Mouse (Mus musculus) midbrain, embryonic 15.5 days (tissue): Measurements from ENCODE around the gene Gm20388. TPM values are rescaled to one million over a fixed set of nuclear protein-coding genes. Genes with fewer than 3 reads are reported as not detected.

ENCODE experiments used
- ATAC-seq: fragments of 200-750 bp; cut with Nextera tagmentation; replicated peaks from 2 replicates; pipeline ENCODE4 v1.8.0; 2017; ENCODE audit warnings: moderate TSS enrichment
- H3K27ac ChIP-seq: fragments of 300-500 bp; sonication (generic); 2 replicates; pipeline ENCODE4 v1.5.1; 2015; ENCODE audit warnings: mild to moderate bottlenecking, inconsistent platforms
- H3K27me3 ChIP-seq: fragments of 300-500 bp; sonication (generic); replicated peaks from 2 replicates; pipeline ENCODE4 v1.6.1; 2015; ENCODE audit warnings: inconsistent platforms
- H3K36me3 ChIP-seq: fragments of 300-500 bp; sonication (generic); replicated peaks from 2 replicates; pipeline ENCODE4 v1.6.1; 2015; ENCODE audit warnings: inconsistent platforms
- H3K4me1 ChIP-seq: fragments of 300-500 bp; sonication (generic); 2 replicates; pipeline ENCODE4 v1.6.1; 2015; ENCODE audit warnings: inconsistent platforms
- H3K4me2 ChIP-seq: fragments of 300-500 bp; sonication (generic); 2 replicates; pipeline ENCODE4 v1.6.1; 2015; ENCODE audit warnings: inconsistent platforms, mild to moderate bottlenecking, moderate library complexity
- H3K4me3 ChIP-seq: fragments of 300-500 bp; sonication (generic); 2 replicates; pipeline ENCODE4 v1.5.1; 2015; ENCODE audit warnings: mild to moderate bottlenecking, inconsistent platforms
- H3K9ac ChIP-seq: fragments of 300-500 bp; sonication (generic); 2 replicates; pipeline ENCODE4 v1.6.1; 2015; ENCODE audit warnings: mild to moderate bottlenecking, inconsistent platforms
- H3K9me3 ChIP-seq: fragments of 300-500 bp; sonication (generic); 2 replicates; pipeline ENCODE4 v1.6.1; 2016; ENCODE audit warnings: inconsistent platforms
- WGBS: fragments of 180-500 bp; shearing (Covaris S2); methylation state at CpG from one replicate; pipeline ENCODE4 v1.1.7; 2015; ENCODE audit warnings: mixed read lengths; 5-methylcytosine and 5-hydroxymethylcytosine counted together
- polyA plus RNA-seq: library from polyadenylated mRNA; unstranded; fragments of >200 nt; fragmentation: Nextera tagmentation; extraction: Ambion mirVana; gene quantifications from 2 replicates; pipeline ENCODE4 v1.2.1, GENCODE M21; 2015

Gene Gm20388
- polyA plus RNA-seq, 1 experiment from 2014 or later, result 5.6 TPM

DNA sequence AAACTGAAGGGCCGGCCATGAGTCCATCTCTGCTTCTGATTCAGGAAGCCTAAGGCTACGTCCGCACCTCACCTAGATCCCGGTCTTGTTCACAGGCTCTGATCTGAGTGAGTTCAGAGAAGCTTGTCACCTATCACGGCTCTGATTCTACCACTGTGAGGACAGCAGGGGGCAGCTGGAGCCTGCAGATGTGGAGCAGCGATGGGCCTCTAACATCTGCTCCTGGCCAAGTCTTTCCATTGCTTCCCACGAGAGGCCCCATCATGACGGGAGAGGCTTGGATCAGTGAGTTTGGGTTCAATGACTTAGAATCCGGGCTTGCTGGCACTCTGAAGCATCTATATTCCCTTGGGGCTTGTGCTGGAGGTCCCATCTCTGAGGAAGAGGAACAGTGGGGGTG lies 1963.4 kb downstream of the Gm20388 start:
- no peak overlapping the region for H3K4me3 ChIP-seq
- H3K9ac ChIP-seq, result no peak overlapping the region
- peaks cover 11% of the 10 kb centered on the region; the same call in 1 of the 2 replicates for H3K4me1 ChIP-seq
- no peak for ATAC-seq
- 63% methylated on average over 9 of the region's 9 CpGs for WGBS
- no peaks in the 10 kb centered on the region for H3K36me3 ChIP-seq
- H3K27ac ChIP-seq, result no peak overlapping the region
- H3K4me2 ChIP-seq, result no peak overlapping the region
- H3K27me3 ChIP-seq, result no peaks in the 10 kb centered on the region
- no peaks in the 10 kb centered on the region for H3K9me3 ChIP-seq

DNA sequence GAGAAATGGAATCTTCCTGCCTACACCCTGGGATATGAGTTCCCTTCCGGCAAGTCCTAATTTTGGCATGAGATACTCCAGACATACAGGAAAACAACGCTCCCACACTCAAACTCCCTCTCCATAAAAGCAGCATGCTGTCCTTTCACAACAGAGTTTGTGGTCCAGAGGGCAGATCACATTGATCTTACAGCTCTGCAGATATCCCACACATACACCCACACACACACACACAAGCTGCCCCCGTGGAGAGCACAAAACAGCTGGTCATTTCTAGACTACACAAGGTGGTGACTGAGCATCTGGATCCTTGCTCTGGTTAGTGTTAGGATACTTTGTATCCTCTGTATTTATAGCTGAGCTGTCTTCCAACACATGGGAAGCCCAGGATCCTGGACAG lies 1964.4 kb downstream of the Gm20388 start:
- 65% methylated on average over 3 of the region's 3 CpGs for WGBS
- Histone ChIP-seq H3K9me3 (no peaks in the 10 kb centered on the region), H3K27ac (no peak overlapping the region), H3K27me3 (no peaks in the 10 kb centered on the region), H3K9ac (no peak overlapping the region), H3K4me1 (peaks cover 11% of the 10 kb centered on the region; the same call in 1 of the 2 replicates), H3K36me3 (no peaks in the 10 kb centered on the region), H3K4me2 (no peak overlapping the region), H3K4me3 (no peak overlapping the region)
- ATAC-seq, result no peak

DNA sequence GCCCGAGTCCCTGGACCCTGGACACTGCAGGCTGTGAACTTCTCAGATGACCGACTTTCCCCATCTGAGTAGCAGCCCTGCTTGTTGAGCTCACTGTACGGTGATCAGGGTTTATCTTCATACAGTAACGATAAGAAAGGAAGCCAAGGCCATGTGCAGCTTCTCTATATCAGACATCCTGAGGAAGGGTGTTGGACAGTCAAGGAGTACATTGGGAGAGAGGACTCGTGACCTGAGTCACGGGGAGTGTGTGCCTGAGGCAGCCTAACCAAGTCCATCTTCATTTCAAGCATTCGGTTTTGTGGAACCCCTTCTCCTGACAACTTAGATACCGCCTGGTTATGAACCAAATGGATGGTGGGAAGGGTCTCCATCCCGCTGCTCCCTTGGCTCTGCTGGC lies 1964.9 kb downstream of the Gm20388 start:
- Histone ChIP-seq H3K27ac (no peak overlapping the region), H3K4me1 (peaks cover 11% of the 10 kb centered on the region; the same call in 1 of the 2 replicates), H3K4me3 (no peak overlapping the region), H3K36me3 (no peaks in the 10 kb centered on the region), H3K9me3 (no peaks in the 10 kb centered on the region), H3K9ac (no peak overlapping the region), H3K4me2 (no peak overlapping the region), H3K27me3 (no peaks in the 10 kb centered on the region)
- ATAC-seq, result no peak
- WGBS, result 87% methylated on average over 9 of the region's 9 CpGs

DNA sequence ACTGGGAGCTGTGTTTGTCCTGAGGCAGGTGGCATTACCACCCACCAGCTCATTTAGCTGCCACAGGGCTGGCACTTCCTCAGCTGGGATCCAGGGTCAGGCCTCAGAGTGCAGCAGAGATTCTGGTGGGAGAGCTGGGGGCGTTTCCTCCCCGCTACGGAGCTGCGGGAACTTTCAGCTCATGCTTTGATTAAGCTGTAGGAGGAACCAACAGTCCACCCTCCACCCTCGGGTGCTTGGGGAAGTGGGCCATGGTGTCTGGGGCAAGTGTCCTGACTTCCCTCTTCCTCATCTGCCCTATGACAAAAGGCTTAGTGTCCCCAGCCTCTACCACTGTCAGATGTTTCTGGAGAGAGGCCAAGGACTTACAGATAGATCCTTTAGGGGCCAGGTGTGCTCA lies 1966.6 kb downstream of the Gm20388 start:
- Histone ChIP-seq H3K36me3 (no peaks in the 10 kb centered on the region; the same call in 1 of the 2 replicates), H3K27me3 (no peaks in the 10 kb centered on the region), H3K4me2 (no peak overlapping the region), H3K9me3 (no peaks in the 10 kb centered on the region), H3K4me1 (peaks cover 6% of the 10 kb centered on the region; the same call in 1 of the 2 replicates), H3K27ac (no peak overlapping the region), H3K9ac (no peak overlapping the region), H3K4me3 (no peak overlapping the region)
- no peak for ATAC-seq
- 84% methylated on average over 5 of the region's 5 CpGs for WGBS

DNA sequence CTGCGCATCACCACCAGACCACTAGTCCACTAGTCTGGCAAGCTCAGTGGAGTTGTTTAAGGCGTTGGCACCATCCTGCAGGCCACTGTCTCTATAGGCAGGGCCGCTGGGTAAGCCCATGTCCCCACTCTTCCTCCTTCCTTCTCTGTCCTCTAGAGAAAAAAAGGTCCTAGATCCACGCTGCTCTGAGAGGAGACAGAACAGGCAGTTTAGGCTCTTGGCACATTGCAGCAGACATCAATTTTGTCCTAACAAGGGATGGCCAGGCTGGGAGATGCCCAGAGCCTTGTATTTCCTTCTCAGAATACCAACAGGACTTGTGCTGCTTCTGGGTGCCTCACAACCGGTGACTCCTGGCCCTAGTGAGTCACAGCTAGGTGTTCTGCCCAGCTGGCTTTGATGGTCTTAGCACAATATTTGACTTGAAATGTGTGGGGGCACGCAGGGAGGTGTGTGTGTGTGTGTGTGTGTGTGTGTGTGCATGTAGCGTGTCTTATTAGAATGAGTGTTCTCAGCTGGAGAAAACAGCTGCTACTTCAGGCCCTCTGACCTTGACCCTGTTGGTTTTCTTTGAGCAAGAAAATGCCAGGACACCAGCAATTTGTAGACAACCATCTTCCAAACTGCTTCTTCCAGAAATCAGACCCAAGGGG lies 1967.3 kb downstream of the Gm20388 start:
- no peak overlapping the region for H3K4me3 ChIP-seq
- H3K27me3 ChIP-seq, result no peaks in the 10 kb centered on the region
- no peaks in the 10 kb centered on the region; the same call in 1 of the 2 replicates for H3K36me3 ChIP-seq
- 82% methylated on average over 7 of the region's 7 CpGs for WGBS
- H3K4me2 ChIP-seq, result no peak overlapping the region
- H3K9ac ChIP-seq, result no peak overlapping the region
- H3K27ac ChIP-seq, result no peak overlapping the region
- no peaks in the 10 kb centered on the region for H3K9me3 ChIP-seq
- H3K4me1 ChIP-seq, result 0 out of 2 replicates have a peak, but pooled peaks cover 2% of the 10 kb centered on the region
- ATAC-seq, result no peak

DNA sequence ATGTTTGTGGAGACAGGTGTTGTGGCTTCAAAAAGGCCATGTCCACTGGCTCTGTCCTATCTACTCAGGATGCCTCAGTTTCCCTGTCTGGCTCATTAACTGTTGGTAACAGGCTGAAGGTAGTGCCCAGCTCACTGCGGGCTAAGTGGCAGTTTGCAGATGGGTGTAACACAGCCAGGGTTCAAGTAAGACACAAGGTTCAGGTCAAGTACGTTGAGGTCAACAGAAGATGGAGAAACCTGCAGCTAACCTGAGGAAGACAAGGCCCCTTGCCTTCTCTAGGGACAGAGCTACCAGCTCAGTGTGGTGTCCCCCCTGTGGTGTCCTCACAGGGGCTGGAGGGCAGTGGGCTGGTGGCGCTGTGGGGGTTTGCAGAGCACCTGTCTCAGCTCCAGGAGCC lies 1969.1 kb downstream of the Gm20388 start:
- no peak overlapping the region for H3K4me3 ChIP-seq
- H3K36me3 ChIP-seq, result no peaks in the 10 kb centered on the region; the same call in 1 of the 2 replicates
- H3K4me1 ChIP-seq, result no peaks in the 10 kb centered on the region
- no peaks in the 10 kb centered on the region for H3K9me3 ChIP-seq
- ATAC-seq, result no peak
- H3K4me2 ChIP-seq, result no peak overlapping the region
- no peaks in the 10 kb centered on the region for H3K27me3 ChIP-seq
- WGBS, result 81% methylated on average over 3 of the region's 3 CpGs
- no peak overlapping the region for H3K9ac ChIP-seq
- H3K27ac ChIP-seq, result no peak overlapping the region

DNA sequence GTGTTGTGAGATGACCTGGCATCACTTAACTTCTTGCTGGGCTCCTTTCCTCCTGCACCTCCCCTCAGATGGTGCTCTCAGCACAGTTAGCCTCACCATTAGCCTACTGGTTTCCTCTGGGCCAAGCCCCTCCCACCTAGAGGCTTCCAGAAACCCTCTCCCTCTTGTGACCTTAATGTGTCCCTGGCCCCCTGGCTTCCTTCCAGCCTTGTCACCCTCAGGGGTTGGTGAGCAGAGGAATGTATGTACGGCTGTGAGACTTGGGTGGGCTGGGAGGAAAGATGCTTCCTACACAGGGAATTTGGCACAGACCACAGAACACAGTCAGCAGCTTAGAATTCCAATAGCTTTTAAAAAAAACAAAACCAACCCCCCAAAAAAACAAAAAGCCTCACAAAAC lies 1970.2 kb downstream of the Gm20388 start:
- WGBS, result 63% methylated on average over 1 of the region's 1 CpGs

DNA sequence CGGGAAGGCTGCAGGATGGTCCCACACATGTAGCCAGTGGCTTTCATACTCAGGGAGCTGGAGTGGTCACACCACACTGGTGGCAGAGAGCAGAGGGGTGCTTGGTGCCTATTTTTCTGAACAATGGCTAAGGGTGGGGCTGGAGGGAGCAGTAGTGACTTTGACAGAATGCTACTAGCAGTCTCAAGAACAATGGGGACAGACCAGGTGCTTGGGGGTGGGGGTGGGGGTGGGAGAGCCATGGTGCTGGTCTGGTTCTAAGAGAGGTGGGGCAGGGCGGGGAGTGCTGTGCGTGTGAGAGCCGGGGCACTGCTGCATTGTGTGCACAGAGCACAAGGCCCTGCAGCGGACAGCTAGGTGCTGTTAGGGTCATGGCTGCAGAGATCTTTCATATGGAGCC lies 1971.3 kb downstream of the Gm20388 start:
- ATAC-seq, result no peak
- H3K9me3 ChIP-seq, result no peaks in the 10 kb centered on the region
- H3K27me3 ChIP-seq, result no peaks in the 10 kb centered on the region
- no peaks in the 10 kb centered on the region for H3K4me1 ChIP-seq
- no peak overlapping the region for H3K27ac ChIP-seq
- peaks cover 7% of the 10 kb centered on the region for H3K36me3 ChIP-seq
- 91% methylated on average over 5 of the region's 5 CpGs for WGBS
- no peak overlapping the region for H3K4me3 ChIP-seq
- H3K9ac ChIP-seq, result no peak overlapping the region
- no peak overlapping the region for H3K4me2 ChIP-seq

More for the DNA sequence above, 1970.2 kb downstream of the Gm20388 start:
- Histone ChIP-seq H3K27ac (no peak overlapping the region), H3K4me1 (no peaks in the 10 kb centered on the region), H3K9me3 (no peaks in the 10 kb centered on the region), H3K4me2 (no peak overlapping the region), H3K4me3 (no peak overlapping the region), H3K27me3 (no peaks in the 10 kb centered on the region), H3K36me3 (peaks cover 3% of the 10 kb centered on the region), H3K9ac (no peak overlapping the region)
- ATAC-seq, result no peak

DNA sequence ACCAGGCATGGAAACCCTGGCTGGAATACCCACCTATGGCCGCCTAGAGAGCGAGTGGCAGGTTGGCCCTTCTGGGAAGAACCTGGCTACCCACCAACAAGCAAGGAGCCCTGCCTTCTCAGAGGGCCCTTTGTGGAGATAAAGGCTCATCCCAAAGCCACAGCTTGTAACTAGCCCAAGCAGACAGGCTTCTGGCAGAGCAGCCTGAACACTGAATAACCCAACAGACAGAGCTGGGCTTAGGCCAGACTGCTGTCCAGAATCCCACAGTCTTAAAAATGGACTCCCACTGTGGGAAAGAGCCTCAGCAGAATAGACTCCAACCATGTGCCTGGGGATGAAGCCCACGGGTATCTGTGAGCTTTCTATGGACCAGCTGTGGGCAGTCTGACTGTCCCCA lies 1973.5 kb downstream of the Gm20388 start:
- Histone ChIP-seq H3K4me3 (no peak overlapping the region), H3K4me2 (no peak overlapping the region), H3K9me3 (no peaks in the 10 kb centered on the region), H3K4me1 (no peaks in the 10 kb centered on the region), H3K27me3 (no peaks in the 10 kb centered on the region), H3K36me3 (peaks cover 7% of the 10 kb centered on the region), H3K9ac (no peak overlapping the region), H3K27ac (no peak overlapping the region)
- WGBS, result 89% methylated on average over 3 of the region's 3 CpGs
- no peak for ATAC-seq

DNA sequence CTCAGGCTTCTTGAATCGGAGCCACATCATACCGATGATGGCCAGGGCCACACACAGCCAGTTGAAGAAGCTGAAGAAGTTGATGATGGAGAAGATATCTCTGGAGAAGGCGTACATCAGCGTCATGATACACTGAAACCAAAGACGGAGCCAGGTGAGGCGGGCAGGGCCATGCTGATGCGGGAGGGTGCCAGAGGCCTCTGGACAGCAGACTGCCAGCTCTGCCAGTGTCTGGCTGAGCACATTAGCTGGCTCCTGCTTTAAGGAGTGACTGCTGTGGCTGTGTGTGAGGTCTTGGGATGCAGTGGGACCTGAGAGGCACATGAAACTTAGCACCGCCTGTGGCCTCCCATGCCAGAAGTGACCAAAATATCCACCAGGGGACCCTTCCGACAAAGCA lies 1974.4 kb downstream of the Gm20388 start:
- no peak overlapping the region for H3K27ac ChIP-seq
- no peak for ATAC-seq
- WGBS, result 97% methylated on average over 9 of the region's 9 CpGs
- no peaks in the 10 kb centered on the region for H3K27me3 ChIP-seq
- H3K9ac ChIP-seq, result no peak overlapping the region
- peaks cover 7% of the 10 kb centered on the region for H3K36me3 ChIP-seq
- no peak overlapping the region for H3K4me2 ChIP-seq
- H3K9me3 ChIP-seq, result no peaks in the 10 kb centered on the region
- no peak overlapping the region for H3K4me3 ChIP-seq
- H3K4me1 ChIP-seq, result no peaks in the 10 kb centered on the region

DNA sequence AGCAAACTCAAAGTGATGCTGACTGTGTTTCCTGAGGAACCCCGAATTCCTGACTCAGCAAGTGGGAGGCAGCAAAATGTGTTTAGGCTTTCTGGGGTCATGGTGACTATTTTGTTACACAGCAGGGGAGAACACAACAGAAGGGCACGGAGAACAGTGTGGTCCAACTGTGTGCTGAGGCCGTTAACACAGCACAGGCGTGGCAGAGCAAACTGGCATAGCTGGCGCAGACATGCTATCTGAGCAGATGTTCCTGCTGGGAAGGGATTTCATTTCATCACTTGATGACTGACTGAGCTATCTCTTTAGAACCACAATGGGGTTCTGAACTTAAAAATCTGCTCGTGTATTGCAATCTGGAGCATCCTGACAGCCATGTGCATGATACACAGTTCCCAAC lies 1974.8 kb downstream of the Gm20388 start:
- Histone ChIP-seq H3K27me3 (no peaks in the 10 kb centered on the region), H3K36me3 (peaks cover 7% of the 10 kb centered on the region), H3K9ac (no peak overlapping the region), H3K4me1 (no peaks in the 10 kb centered on the region), H3K9me3 (no peaks in the 10 kb centered on the region), H3K4me2 (no peak overlapping the region), H3K4me3 (no peak overlapping the region), H3K27ac (no peak overlapping the region)
- no peak for ATAC-seq
- 80% methylated on average over 6 of the region's 6 CpGs for WGBS

DNA sequence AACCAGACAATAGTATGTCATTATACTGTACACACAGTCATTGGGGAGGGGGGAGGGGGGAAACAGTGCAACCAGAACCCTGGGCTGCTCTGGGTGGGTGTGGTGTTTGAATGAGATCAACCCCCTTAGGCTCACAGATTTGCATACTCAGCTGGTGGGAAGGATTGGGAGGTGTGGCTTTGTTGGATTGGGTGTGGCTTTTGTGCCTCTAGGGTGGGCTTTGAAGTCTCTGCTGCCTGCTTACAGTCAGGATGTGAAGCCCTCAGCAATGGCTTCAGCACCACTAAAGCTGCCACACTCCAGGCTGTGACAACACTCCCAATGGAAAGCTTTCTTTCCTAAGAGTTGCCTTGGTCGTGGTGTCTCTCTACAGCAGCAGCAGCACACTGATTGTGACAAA lies 1976.9 kb downstream of the Gm20388 start:
- H3K9me3 ChIP-seq, result no peaks in the 10 kb centered on the region
- WGBS, result 59% methylated on average over 1 of the region's 1 CpGs
- no peaks in the 10 kb centered on the region for H3K4me1 ChIP-seq
- H3K27ac ChIP-seq, result no peak overlapping the region
- no peak overlapping the region for H3K4me3 ChIP-seq
- H3K36me3 ChIP-seq, result peaks cover 7% of the 10 kb centered on the region
- H3K4me2 ChIP-seq, result no peak overlapping the region
- H3K27me3 ChIP-seq, result no peaks in the 10 kb centered on the region
- no peak for ATAC-seq
- H3K9ac ChIP-seq, result no peak overlapping the region

DNA sequence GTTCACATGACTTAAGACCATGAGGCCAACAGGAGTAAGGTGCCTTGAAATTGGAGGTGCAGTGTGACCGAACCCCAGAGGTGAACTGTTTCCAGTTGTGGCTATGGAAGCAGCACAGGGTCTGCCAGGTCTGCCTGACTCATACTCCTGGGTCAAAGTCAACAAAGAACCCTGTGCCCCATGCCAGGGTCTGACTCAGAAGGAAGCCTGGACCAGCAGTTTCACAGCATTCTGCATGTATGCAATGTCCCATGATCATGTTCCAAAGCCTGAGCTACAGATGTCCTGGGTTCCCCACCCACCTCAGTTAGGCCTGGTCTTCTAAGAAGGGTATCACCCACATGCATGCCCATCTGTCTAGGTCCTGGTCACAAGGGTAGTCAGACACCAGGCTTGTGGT lies 1978.7 kb downstream of the Gm20388 start:
- H3K4me1 ChIP-seq, result no peaks in the 10 kb centered on the region
- H3K9me3 ChIP-seq, result no peaks in the 10 kb centered on the region
- H3K27me3 ChIP-seq, result no peaks in the 10 kb centered on the region
- peaks cover 7% of the 10 kb centered on the region for H3K36me3 ChIP-seq
- no peak for ATAC-seq
- no peak overlapping the region for H3K27ac ChIP-seq
- no peak overlapping the region for H3K4me3 ChIP-seq
- WGBS, result 100% methylated on average over 1 of the region's 1 CpGs
- no peak overlapping the region for H3K9ac ChIP-seq
- H3K4me2 ChIP-seq, result no peak overlapping the region
